Mouse (Mus musculus) megakaryocyte-erythroid progenitor cell, adult 5-6 weeks (primary cell): Measurements from ENCODE around the gene Bet1. TPM values are rescaled to one million over a fixed set of nuclear protein-coding genes. Genes with fewer than 3 reads are reported as not detected.

ENCODE experiments used
- ATAC-seq: replicated peaks from 2 replicates; pipeline ENCODE4 v1.8.0; 2016; ENCODE audit warnings: mild to moderate bottlenecking, inconsistent platforms; ENCODE audit not compliant: severe bottlenecking, poor library complexity, low FRiP score, low TSS enrichment
- total RNA-seq, 2 experiments: library from RNA; stranded (forward) in 1 of 2; stranded (reverse) in 1 of 2; fragments of 200-1000, 215-1000 nt in 1 of 2; fragments of >200 nt in 1 of 2; fragmentation: Nextera tagmentation in 1 of 2; gene quantifications; 2 replicates each; pipeline ENCODE4 v1.2.3; 2014 to 2017

Bet1 gene
- total RNA-seq (2014; fragmentation: Nextera tagmentation) (49.3 and 51.9 TPM in 2 replicates), total RNA-seq (2017) (29.8 and 52.8 TPM in 2 replicates)

DNA sequence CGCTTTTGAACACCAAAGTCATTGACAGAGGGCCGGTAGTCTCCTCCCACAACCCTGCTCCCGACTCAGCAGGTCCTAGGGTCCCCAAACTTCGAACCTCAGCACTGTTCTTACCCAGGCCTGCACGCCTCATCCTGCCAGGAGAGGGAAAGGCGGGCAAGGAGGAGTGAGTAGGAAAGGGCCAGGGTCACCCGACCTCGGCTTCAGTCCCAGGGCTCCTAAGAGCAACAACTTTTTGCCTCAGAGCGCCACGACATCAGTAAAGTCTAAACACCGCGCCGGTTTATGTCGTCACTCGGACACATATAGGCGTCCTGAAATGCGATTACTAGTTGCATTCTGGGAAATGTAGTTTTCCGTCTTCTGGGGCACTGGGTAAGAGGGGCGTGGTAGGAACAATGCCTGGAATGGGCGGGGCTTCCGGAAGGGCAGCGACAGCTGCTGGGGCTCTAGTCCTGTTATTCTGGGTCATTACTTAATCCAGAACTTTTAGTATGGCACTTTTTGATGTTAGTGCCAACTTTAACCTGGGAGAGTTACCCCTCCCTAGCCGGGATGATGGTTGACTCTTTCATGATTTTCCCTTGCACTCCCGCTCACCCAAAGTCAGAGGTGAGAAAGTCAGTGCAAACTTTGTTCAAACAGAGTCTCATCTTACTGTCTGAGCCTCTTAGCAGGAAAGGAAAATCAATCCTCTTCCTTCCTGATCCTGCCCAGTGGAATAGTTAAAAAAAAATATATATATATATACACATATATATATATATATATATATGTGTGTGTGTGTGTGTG, at the start of gene Bet1:
TSS of gene Bet1 (minus strand) at position 310 of the 792 bp plus-strand sequence.
- peak; percentile 99 for ATAC-seq

DNA sequence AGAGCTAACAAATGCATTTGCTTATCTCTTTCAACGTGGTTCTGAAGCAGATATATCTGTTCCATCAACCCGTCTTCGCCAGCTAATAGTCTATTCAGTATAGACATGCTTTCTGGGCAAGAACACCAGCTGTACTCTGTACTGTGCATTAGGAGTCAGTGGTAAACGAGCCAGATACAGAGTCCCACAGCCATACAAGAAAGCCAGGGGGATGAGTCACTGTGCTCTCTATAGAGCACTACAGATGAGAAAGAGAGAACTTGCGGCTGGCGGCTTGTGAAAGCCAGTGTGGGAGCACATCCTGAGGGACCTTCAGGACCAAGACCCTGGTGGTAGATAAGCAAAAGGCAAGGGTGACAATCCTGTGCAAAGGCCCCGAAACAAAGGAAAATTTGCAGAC, 45.5 kb upstream of the Bet1 start:
- no peak for ATAC-seq

- no peak for ATAC-seq
Observed at GRCm38 (mm10) chr6:4131149-4131548, 44.4 kb upstream of the Bet1 start.

GRCm38 (mm10) chr6:4118611-4119010, 31.8 kb upstream of the Bet1 start:
- ATAC-seq: no peak

- ATAC-seq: no peak
Observed at GRCm38 (mm10) chr6:4090423-4090822, 3.7 kb upstream of the Bet1 start.

GRCm38 (mm10) chr6:4072281-4072680, 14.5 kb downstream of the Bet1 start:
- ATAC-seq: no peak

DNA sequence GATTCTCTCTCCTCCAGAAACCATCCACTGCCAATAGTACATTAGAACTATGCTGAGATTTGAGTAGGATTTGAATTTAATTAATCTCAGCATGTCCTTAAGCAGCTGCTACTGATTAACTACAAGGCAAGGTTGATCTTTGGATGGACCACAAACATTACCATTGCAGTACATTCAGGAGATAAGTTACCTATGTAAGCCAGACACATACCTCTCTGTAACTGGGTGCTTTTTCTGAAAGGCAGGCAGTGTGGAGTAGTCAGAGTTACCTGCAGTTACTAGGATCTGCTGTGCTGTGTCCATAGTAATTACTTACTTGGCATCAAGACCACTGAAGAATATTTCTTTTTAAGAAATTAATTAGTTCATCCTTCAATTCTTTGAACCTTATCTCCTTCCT, 17.1 kb downstream of the Bet1 start:
- ATAC-seq: no peak

DNA sequence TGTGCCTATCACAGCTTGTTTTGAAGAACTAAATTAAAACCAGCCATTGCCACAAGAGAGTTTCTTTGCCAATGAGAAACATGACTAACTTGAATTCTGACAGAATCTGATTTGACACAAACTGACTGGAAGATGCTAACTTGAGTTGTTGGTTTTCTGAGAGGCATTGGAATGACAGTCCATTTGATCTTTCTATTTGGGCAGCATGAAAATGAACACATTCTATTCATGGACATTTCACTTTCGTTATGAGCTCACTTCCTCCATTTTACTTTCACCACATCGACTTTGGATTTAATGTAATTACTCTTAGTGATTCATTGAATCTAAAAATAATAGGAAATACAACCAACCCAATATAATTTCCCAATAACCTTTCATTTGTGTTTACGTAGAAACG, 32.4 kb downstream of the Bet1 start:
- no peak for ATAC-seq

- ATAC-seq: no peak
Observed at GRCm38 (mm10) chr6:4052843-4053242, 33.9 kb downstream of the Bet1 start.

DNA sequence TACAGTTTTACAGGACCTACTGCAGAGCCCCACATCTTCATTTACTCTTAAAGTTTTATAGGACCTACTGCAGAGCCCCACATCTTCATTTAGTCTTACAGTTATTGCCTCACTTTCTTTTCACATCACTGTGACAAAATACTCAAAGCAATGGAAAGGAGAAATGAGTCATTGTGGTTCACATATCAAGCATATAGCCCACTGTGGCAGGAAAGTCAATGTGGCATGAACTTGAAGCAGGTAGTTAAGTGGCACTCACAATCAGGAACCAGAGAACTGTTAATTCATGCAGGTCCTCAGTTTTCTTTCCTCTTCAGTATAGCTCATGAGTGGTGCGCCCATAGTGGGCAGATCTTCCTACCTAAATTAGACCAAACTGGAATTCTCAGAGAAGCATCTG, 39.6 kb downstream of the Bet1 start:
- no peak for ATAC-seq

DNA sequence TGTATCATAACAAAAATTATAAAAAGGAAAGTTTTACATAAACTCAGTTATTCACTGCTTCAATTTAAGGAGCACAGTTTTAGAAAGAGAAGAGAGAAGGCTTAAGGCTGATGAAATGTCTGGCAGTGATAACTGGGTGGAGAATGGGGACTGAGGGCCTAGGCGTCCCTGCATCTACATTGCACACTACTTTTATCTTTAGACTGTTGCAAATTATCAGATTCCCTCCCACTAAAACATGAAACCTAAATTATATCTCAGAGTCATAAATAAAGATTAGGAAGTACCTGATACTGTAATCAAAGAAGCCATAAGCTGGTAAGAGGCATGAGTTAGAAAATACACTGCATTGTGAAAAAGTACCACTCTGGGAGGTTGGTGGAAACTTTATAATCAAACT, 45.0 kb downstream of the Bet1 start:
- ATAC-seq: no peak

GRCm38 (mm10) chr6:4030956-4031355, 55.8 kb downstream of the Bet1 start:
- ATAC-seq: no peak

Other genes with a start within 250 kb of the Bet1 start
- 0.89 TPM in 1 of 2 replicates, not detected in the other for gene Tfpi2, start 98.1 kb downstream of the Bet1 start, total RNA-seq (2014; fragmentation: Nextera tagmentation)
- not detected in 2 replicates for gene Tfpi2, start 98.1 kb downstream of the Bet1 start, total RNA-seq (2017)
- not detected in 2 replicates for gene Gngt1, start 93.2 kb downstream of the Bet1 start, total RNA-seq (2014; fragmentation: Nextera tagmentation)
- gene Gngt1, start 93.2 kb downstream of the Bet1 start, total RNA-seq (2017): not detected in 2 replicates
- 3.8 and 6.4 TPM in 2 replicates for gene Gng11, start 83.1 kb downstream of the Bet1 start, total RNA-seq (2014; fragmentation: Nextera tagmentation)
- gene Gng11, start 83.1 kb downstream of the Bet1 start, total RNA-seq (2017): 1.1 and 8.3 TPM in 2 replicates